Mouse (Mus musculus): ENCODE data around the gene Glb1. TPM values are rescaled to one million over a fixed set of nuclear protein-coding genes. Genes with fewer than 3 reads are reported as not detected.

The Glb1 gene
- total and polyA plus RNA-seq, 3 experiments, result 12.2 to 20.8 (median 14.8) TPM

- Histone ChIP-seq H3K9ac (ENCODE audit: low read depth, low read length) (no peak overlapping the region), H3K27ac (no peak overlapping the region), H3K4me1 (ENCODE audit: control insufficient read depth, insufficient read depth, low read length) (no peaks in the 10 kb centered on the region), H3K4me3 (no peak overlapping the region), H3K36me3 (ENCODE audit: control insufficient read depth, insufficient read depth, low read length) (no peaks in the 10 kb centered on the region), H3K27me3 (ENCODE audit: control insufficient read depth, insufficient read depth, low read length) (no peaks in the 10 kb centered on the region), H3K79me2 (replicated peaks; ENCODE audit: control insufficient read depth, insufficient read depth, low read length) (no peaks in the 10 kb centered on the region)
- no peak for DNase-seq
- intact Hi-C loops (cut with DNase I), result no loop called here
- TF ChIP-seq EP300 (IDR thresholded peaks at IDR 0.05; ENCODE audit: insufficient read depth, low read depth, low read length), result no peak
- TF ChIP-seq POLR2A (IDR thresholded peaks at IDR 0.05; ENCODE audit: insufficient read depth, low read depth, low read length), result no peak
- TF ChIP-seq CTCF (IDR thresholded peaks at IDR 0.05), result no peak
- 51% methylated on average over 6 of the region's 6 CpGs for WGBS
These were observed 64.6 kb downstream of the Glb1 start for GRCm38 (mm10) chr9:114465442-114465841.

- TF ChIP-seq EP300 (IDR thresholded peaks at IDR 0.05; ENCODE audit: insufficient read depth, low read depth, low read length) (no peak), CTCF (IDR thresholded peaks at IDR 0.05) (no peak), POLR2A (IDR thresholded peaks at IDR 0.05; ENCODE audit: insufficient read depth, low read depth, low read length) (no peak)
- Histone ChIP-seq H3K36me3 (ENCODE audit: control insufficient read depth, insufficient read depth, low read length) (no peaks in the 10 kb centered on the region), H3K79me2 (replicated peaks; ENCODE audit: control insufficient read depth, insufficient read depth, low read length) (no peaks in the 10 kb centered on the region), H3K4me1 (ENCODE audit: control insufficient read depth, insufficient read depth, low read length) (no peaks in the 10 kb centered on the region), H3K27me3 (ENCODE audit: control insufficient read depth, insufficient read depth, low read length) (no peaks in the 10 kb centered on the region), H3K27ac (no peak overlapping the region), H3K9ac (ENCODE audit: low read depth, low read length) (no peak overlapping the region), H3K4me3 (no peak overlapping the region)
- WGBS, result 82% methylated on average over 7 of the region's 7 CpGs
- intact Hi-C loops (cut with DNase I), result no loop called here
- DNase-seq, result no peak
These were observed 66.0 kb downstream of the Glb1 start for GRCm38 (mm10) chr9:114466871-114467270.

- WGBS, result 83% methylated on average over 5 of the region's 5 CpGs
- intact Hi-C loops (cut with DNase I), result no loop called here
These were observed 67.3 kb downstream of the Glb1 start for GRCm38 (mm10) chr9:114468217-114468616.

DNA sequence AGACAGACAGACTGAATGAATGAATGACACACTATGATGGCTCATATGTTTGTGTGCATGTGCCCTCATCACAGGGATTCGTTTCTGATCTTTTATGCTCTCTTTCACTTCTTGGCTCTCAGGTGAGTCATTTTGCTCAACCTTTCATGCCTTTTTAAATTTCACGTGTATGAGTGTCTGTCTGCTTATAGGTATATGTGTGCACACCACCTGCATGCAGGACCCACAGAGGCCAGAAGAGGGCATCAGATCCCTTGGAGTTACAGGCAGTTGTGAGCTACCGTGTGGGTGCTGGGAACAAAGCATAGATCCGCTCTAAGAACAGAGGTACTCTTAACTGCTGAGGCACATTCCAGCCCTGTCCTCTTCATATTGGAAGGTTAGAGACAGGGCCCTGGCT lies 67.8 kb downstream of the Glb1 start:
- no peaks in the 10 kb centered on the region for H3K27me3 ChIP-seq (ENCODE audit: control insufficient read depth, insufficient read depth, low read length)
- TF ChIP-seq CTCF (IDR thresholded peaks at IDR 0.05) (no peak), EP300 (IDR thresholded peaks at IDR 0.05; ENCODE audit: insufficient read depth, low read depth, low read length) (no peak), POLR2A (IDR thresholded peaks at IDR 0.05; ENCODE audit: insufficient read depth, low read depth, low read length) (no peak)
- no peak overlapping the region for H3K9ac ChIP-seq (ENCODE audit: low read depth, low read length)
- no peak for DNase-seq
- intact Hi-C loops (cut with DNase I), result no loop called here
- H3K27ac ChIP-seq, result no peak overlapping the region
- WGBS, result 97% methylated on average over 4 of the region's 4 CpGs
- no peaks in the 10 kb centered on the region for H3K36me3 ChIP-seq (ENCODE audit: control insufficient read depth, insufficient read depth, low read length)
- H3K4me1 ChIP-seq (ENCODE audit: control insufficient read depth, insufficient read depth, low read length), result no peaks in the 10 kb centered on the region
- H3K79me2 ChIP-seq (replicated peaks; ENCODE audit: control insufficient read depth, insufficient read depth, low read length), result no peaks in the 10 kb centered on the region
- no peak overlapping the region for H3K4me3 ChIP-seq

More at GRCm38 (mm10) chr9:114468217-114468616, 67.3 kb downstream of the Glb1 start:
- TF ChIP-seq POLR2A (IDR thresholded peaks at IDR 0.05; ENCODE audit: insufficient read depth, low read depth, low read length), result no peak
- TF ChIP-seq CTCF (IDR thresholded peaks at IDR 0.05), result no peak
- TF ChIP-seq EP300 (IDR thresholded peaks at IDR 0.05; ENCODE audit: insufficient read depth, low read depth, low read length), result no peak
- no peak for DNase-seq
- Histone ChIP-seq H3K4me1 (ENCODE audit: control insufficient read depth, insufficient read depth, low read length) (no peaks in the 10 kb centered on the region), H3K27ac (no peak overlapping the region), H3K9ac (ENCODE audit: low read depth, low read length) (no peak overlapping the region), H3K79me2 (replicated peaks; ENCODE audit: control insufficient read depth, insufficient read depth, low read length) (no peaks in the 10 kb centered on the region), H3K4me3 (no peak overlapping the region), H3K36me3 (ENCODE audit: control insufficient read depth, insufficient read depth, low read length) (no peaks in the 10 kb centered on the region), H3K27me3 (ENCODE audit: control insufficient read depth, insufficient read depth, low read length) (no peaks in the 10 kb centered on the region)

- H3K27me3 ChIP-seq (ENCODE audit: control insufficient read depth, insufficient read depth, low read length), result no peaks in the 10 kb centered on the region
- H3K4me3 ChIP-seq, result no peak overlapping the region
- no peak overlapping the region for H3K9ac ChIP-seq (ENCODE audit: low read depth, low read length)
- no peak for DNase-seq
- TF ChIP-seq CTCF (IDR thresholded peaks at IDR 0.05), result no peak
- TF ChIP-seq EP300 (IDR thresholded peaks at IDR 0.05; ENCODE audit: insufficient read depth, low read depth, low read length), result no peak
- no peak for TF ChIP-seq POLR2A (IDR thresholded peaks at IDR 0.05; ENCODE audit: insufficient read depth, low read depth, low read length)
- no peak overlapping the region for H3K27ac ChIP-seq
- H3K4me1 ChIP-seq (ENCODE audit: control insufficient read depth, insufficient read depth, low read length), result no peaks in the 10 kb centered on the region
- no peaks in the 10 kb centered on the region for H3K36me3 ChIP-seq (ENCODE audit: control insufficient read depth, insufficient read depth, low read length)
- 82% methylated on average over 7 of the region's 7 CpGs for WGBS
- intact Hi-C loops (cut with DNase I), result no loop called here
- H3K79me2 ChIP-seq (replicated peaks; ENCODE audit: control insufficient read depth, insufficient read depth, low read length), result no peaks in the 10 kb centered on the region
These were observed 71.0 kb downstream of the Glb1 start for GRCm38 (mm10) chr9:114471892-114472291.

- DNase-seq, result no peak
- intact Hi-C loops (cut with DNase I), result no loop called here
- no peaks in the 10 kb centered on the region for H3K4me1 ChIP-seq (ENCODE audit: control insufficient read depth, insufficient read depth, low read length)
- no peak overlapping the region for H3K9ac ChIP-seq (ENCODE audit: low read depth, low read length)
- H3K27me3 ChIP-seq (ENCODE audit: control insufficient read depth, insufficient read depth, low read length), result no peaks in the 10 kb centered on the region
- H3K4me3 ChIP-seq, result no peak overlapping the region
- 89% methylated on average over 9 of the region's 9 CpGs for WGBS
- TF ChIP-seq POLR2A (IDR thresholded peaks at IDR 0.05; ENCODE audit: insufficient read depth, low read depth, low read length) (no peak), EP300 (IDR thresholded peaks at IDR 0.05; ENCODE audit: insufficient read depth, low read depth, low read length) (no peak), CTCF (IDR thresholded peaks at IDR 0.05) (no peak)
- H3K27ac ChIP-seq, result no peak overlapping the region
- no peaks in the 10 kb centered on the region for H3K36me3 ChIP-seq (ENCODE audit: control insufficient read depth, insufficient read depth, low read length)
- no peaks in the 10 kb centered on the region for H3K79me2 ChIP-seq (replicated peaks; ENCODE audit: control insufficient read depth, insufficient read depth, low read length)
These were observed 76.1 kb downstream of the Glb1 start for GRCm38 (mm10) chr9:114477019-114477418.

Measured in heart, adult 2 months (tissue).